Mouse (Mus musculus) spleen, postnatal 36 days (tissue): ENCODE data around the gene Tmem63c.

ENCODE experiments used
- DNase-seq, 2 experiments: peaks; one replicate each; pipeline ENCODE4 v3.0.0; 2022; ENCODE audit warnings: low spot score in 2 of 2, mixed read lengths in 1 of 2

The Tmem63c gene

GRCm38 (mm10) chr12:87000151-87000839, 20.8 kb upstream of the Tmem63c start:
- no peak for DNase-seq

GRCm38 (mm10) chr12:87000840-87001176, 20.3 kb upstream of the Tmem63c start:
- no peak for DNase-seq

- no peak for DNase-seq
These were observed 18.9 kb upstream of the Tmem63c start for GRCm38 (mm10) chr12:87002209-87002608.

GRCm38 (mm10) chr12:87002815-87003214, 18.3 kb upstream of the Tmem63c start:
- no peak for DNase-seq

- DNase-seq: no peak
These were observed 17.5 kb upstream of the Tmem63c start for GRCm38 (mm10) chr12:87003606-87004005.

- DNase-seq: no peak
These were observed 16.5 kb upstream of the Tmem63c start for GRCm38 (mm10) chr12:87004596-87004995.

- DNase-seq: no peak
These were observed 4.1 kb upstream of the Tmem63c start for GRCm38 (mm10) chr12:87017041-87017440.

- DNase-seq: no peak
These were observed 2.4 kb upstream of the Tmem63c start for GRCm38 (mm10) chr12:87018756-87019155.

- DNase-seq: no peak
These were observed 866 bp downstream of the Tmem63c start for GRCm38 (mm10) chr12:87022006-87022405.

- no peak for DNase-seq
These were observed 2.3 kb downstream of the Tmem63c start for GRCm38 (mm10) chr12:87023456-87023855.

- no peak for DNase-seq
These were observed 5.2 kb downstream of the Tmem63c start for GRCm38 (mm10) chr12:87026109-87026870.

- no peak for DNase-seq
These were observed 5.7 kb downstream of the Tmem63c start for GRCm38 (mm10) chr12:87026871-87027240.

- DNase-seq: no peak
These were observed 6.3 kb downstream of the Tmem63c start for GRCm38 (mm10) chr12:87027391-87027790.

GRCm38 (mm10) chr12:87028068-87028467, 6.9 kb downstream of the Tmem63c start:
- DNase-seq: no peak

- no peak for DNase-seq
These were observed 8.3 kb downstream of the Tmem63c start for GRCm38 (mm10) chr12:87029251-87029976.

- no peak for DNase-seq
These were observed 10.1 kb downstream of the Tmem63c start for GRCm38 (mm10) chr12:87031163-87031763.

GRCm38 (mm10) chr12:87036631-87037030, 15.5 kb downstream of the Tmem63c start:
- DNase-seq: no peak

GRCm38 (mm10) chr12:87040166-87040565, 19.0 kb downstream of the Tmem63c start:
- DNase-seq: no peak

- DNase-seq: no peak
These were observed 19.7 kb downstream of the Tmem63c start for GRCm38 (mm10) chr12:87040857-87041256.

GRCm38 (mm10) chr12:87042456-87042855, 21.3 kb downstream of the Tmem63c start:
- DNase-seq: no peak

- DNase-seq: no peak
These were observed 22.1 kb downstream of the Tmem63c start for GRCm38 (mm10) chr12:87043221-87043620.

- DNase-seq: no peak
These were observed 23.6 kb downstream of the Tmem63c start for GRCm38 (mm10) chr12:87044711-87045110.
